Mouse (Mus musculus): ENCODE results near the gene 4930519P11Rik. TPM values are rescaled to one million over a fixed set of nuclear protein-coding genes. Genes with fewer than 3 reads are reported as not detected.
A peak's percentile ranks its signal among the peaks of the same experiment; 100 is the strongest.

Gene 4930519P11Rik
- total and polyA plus RNA-seq, 3 experiments = not detected

GRCm38 (mm10) chr2:154574271-154574670 is 39.0 kb downstream of the 4930519P11Rik start:
- dilution Hi-C loops (cut with MboI; ENCODE audit: extremely low pct_ligation_motif_present, extremely low pct_unique_long_range_greater_than_20kb, low sequenced_read_pairs) = no loop called here
- Histone ChIP-seq H3K27ac (ENCODE audit: insufficient read depth, low read depth) (no peak overlapping the region), H3K27me3 (replicated peaks) (no peaks in the 10 kb centered on the region)

GRCm38 (mm10) chr2:154572996-154573395 is 40.2 kb downstream of the 4930519P11Rik start:
- Histone ChIP-seq H3K4me3 (replicated peaks in 1 of 3; ENCODE audit: low read depth in 2 of 3, low read length in 2 of 3, poor library complexity in 1 of 3) (no peak overlapping the region), H3K9ac (ENCODE audit: insufficient read depth, low read depth) (no peak overlapping the region), H3K36me3 (replicated peaks in 1 of 2; ENCODE audit: control insufficient read depth in 1 of 2, insufficient read depth in 1 of 2, low read length in 1 of 2) (no peaks in the 10 kb centered on the region), H3K4me2 (ENCODE audit: insufficient read depth, low read depth, poor library complexity, severe bottlenecking) (no peak overlapping the region), H3K9me3 (replicated peaks; ENCODE audit: low read length) (no peaks in the 10 kb centered on the region), H3K27me3 (replicated peaks) (no peaks in the 10 kb centered on the region), H3K4me1 (ENCODE audit: control insufficient read depth in 1 of 2, insufficient read depth in 2 of 2) (peaks cover 7 to 47% of the 10 kb centered on the region in 2 experiments), H3K79me2 (replicated peaks; ENCODE audit: control insufficient read depth, extremely low read depth, insufficient read depth, poor library complexity, severe bottlenecking) (peaks cover 9% of the 10 kb centered on the region), H3K27ac (ENCODE audit: insufficient read depth, low read depth) (no peak overlapping the region)
- dilution Hi-C loops (cut with MboI; ENCODE audit: extremely low pct_ligation_motif_present, extremely low pct_unique_long_range_greater_than_20kb, low sequenced_read_pairs) = no loop called here
- in situ Hi-C loops (cut with MboI; ENCODE audit: low pct_ligation_motif_present, low pct_unique_long_range_greater_than_20kb, low sequenced_read_pairs) = no loop called here
- no peak for TF ChIP-seq RCOR1 (conservative IDR thresholded peaks at IDR 0.05; ENCODE audit: low read depth, low read length)
- DNase-seq (ENCODE audit: extremely low read depth) = no peak

More at GRCm38 (mm10) chr2:154574271-154574670, 39.0 kb downstream of the 4930519P11Rik start:
- H3K79me2 ChIP-seq (replicated peaks; ENCODE audit: control insufficient read depth, extremely low read depth, insufficient read depth, poor library complexity, severe bottlenecking) = no peaks in the 10 kb centered on the region
- no peak for TF ChIP-seq EP300 (IDR thresholded peaks at IDR 0.05; ENCODE audit: low read length)
- no peak for TF ChIP-seq ZMIZ1 (IDR thresholded peaks at IDR 0.05; ENCODE audit: low read depth, low read length)
- no peak for TF ChIP-seq ZNF384 (IDR thresholded peaks at IDR 0.05; ENCODE audit: low read depth, low read length)
- TF ChIP-seq IRF4 (IDR thresholded peaks at IDR 0.05; ENCODE audit: low read depth, low read length) = no peak
- no peak for TF ChIP-seq USF1 (IDR thresholded peaks at IDR 0.05; ENCODE audit: low read depth, low read length)
- H3K9me3 ChIP-seq (replicated peaks; ENCODE audit: low read length) = no peaks in the 10 kb centered on the region
- peaks cover 7 to 43% of the 10 kb centered on the region in 2 experiments for H3K4me1 ChIP-seq (ENCODE audit: control insufficient read depth in 1 of 2, insufficient read depth in 2 of 2)
- DNase-seq (ENCODE audit: extremely low read depth) = peak; percentile 35
- no peak overlapping the region for H3K9ac ChIP-seq (ENCODE audit: insufficient read depth, low read depth)
- H3K36me3 ChIP-seq (replicated peaks in 1 of 2; ENCODE audit: control insufficient read depth in 1 of 2, insufficient read depth in 1 of 2, low read length in 1 of 2) = no peaks in the 10 kb centered on the region
- no peak overlapping the region for H3K4me3 ChIP-seq (replicated peaks in 1 of 3; ENCODE audit: low read depth in 2 of 3, low read length in 2 of 3, poor library complexity in 1 of 3)
- in situ Hi-C loops (cut with MboI; ENCODE audit: low pct_ligation_motif_present, low pct_unique_long_range_greater_than_20kb, low sequenced_read_pairs) = no loop called here
- H3K4me2 ChIP-seq (ENCODE audit: insufficient read depth, low read depth, poor library complexity, severe bottlenecking) = no peak overlapping the region

DNA sequence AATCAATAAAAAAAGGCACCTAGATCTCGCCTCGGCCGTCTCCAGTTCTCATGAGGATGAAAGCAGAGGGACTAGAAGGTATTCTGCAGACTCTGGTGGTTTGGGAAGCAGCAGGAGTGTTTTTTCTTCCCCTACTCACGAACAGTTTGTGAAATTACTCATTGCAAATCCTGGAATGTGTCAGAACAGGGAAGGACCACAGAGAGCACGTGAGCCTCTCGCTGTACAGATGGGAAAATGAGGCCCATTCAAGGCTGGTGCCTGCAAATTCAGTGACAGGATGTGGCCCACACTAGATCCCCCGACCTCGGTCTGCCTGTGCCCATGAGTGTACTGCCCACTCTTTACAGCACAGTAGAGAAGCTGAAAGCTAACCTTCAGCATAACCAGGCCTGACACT is 41.3 kb downstream of the 4930519P11Rik start:
- Histone ChIP-seq H3K4me1 (ENCODE audit: control insufficient read depth in 1 of 2, insufficient read depth in 2 of 2) (peaks cover 7 to 49% of the 10 kb centered on the region in 2 experiments), H3K9ac (ENCODE audit: insufficient read depth, low read depth) (no peak overlapping the region), H3K9me3 (replicated peaks; ENCODE audit: low read length) (no peaks in the 10 kb centered on the region), H3K4me3 (replicated peaks in 1 of 3; ENCODE audit: low read depth in 2 of 3, low read length in 2 of 3, poor library complexity in 1 of 3) (no peak overlapping the region), H3K79me2 (replicated peaks; ENCODE audit: control insufficient read depth, extremely low read depth, insufficient read depth, poor library complexity, severe bottlenecking) (peaks cover 16% of the 10 kb centered on the region), H3K27me3 (replicated peaks) (no peaks in the 10 kb centered on the region), H3K36me3 (replicated peaks in 1 of 2; ENCODE audit: control insufficient read depth in 1 of 2, insufficient read depth in 1 of 2, low read length in 1 of 2) (no peaks in the 10 kb centered on the region), H3K27ac (ENCODE audit: insufficient read depth, low read depth) (no peak overlapping the region), H3K4me2 (ENCODE audit: insufficient read depth, low read depth, poor library complexity, severe bottlenecking) (no peak overlapping the region)
- TF ChIP-seq KAT2A (IDR thresholded peaks at IDR 0.05; ENCODE audit: insufficient replicate concordance, low read length) (no peak), UBTF (IDR thresholded peaks at IDR 0.05; ENCODE audit: low read depth, low read length) (no peak), NRF1 (IDR thresholded peaks at IDR 0.05; ENCODE audit: low read depth, low read length) (no peak), POLR2AphosphoS2 (IDR thresholded peaks at IDR 0.05; ENCODE audit: low read depth, low read length) (no peak), IRF4 (IDR thresholded peaks at IDR 0.05; ENCODE audit: low read depth, low read length) (peak; percentile 57; the same call in 1 of the 2 replicates), MAX (IDR thresholded peaks at IDR 0.05; ENCODE audit: low read length) (no peak), SIN3A (IDR thresholded peaks at IDR 0.05; ENCODE audit: low read length) (no peak), BHLHE40 (IDR thresholded peaks at IDR 0.05; ENCODE audit: low read depth, low read length) (peak; percentile 81)
- dilution Hi-C loops (cut with MboI; ENCODE audit: extremely low pct_ligation_motif_present, extremely low pct_unique_long_range_greater_than_20kb, low sequenced_read_pairs) = no loop called here
- in situ Hi-C loops (cut with MboI; ENCODE audit: low pct_ligation_motif_present, low pct_unique_long_range_greater_than_20kb, low sequenced_read_pairs) = no loop called here
- DNase-seq (ENCODE audit: extremely low read depth) = no peak
